Comparison of ENCODE assay signal across 13 mouse cellular contexts in genomic region chr10:60287161-60287560, GRCm38 (mm10). TPM values are rescaled to one million over a fixed set of nuclear protein-coding genes. Genes with fewer than 3 reads are reported as not detected.
DNase-seq lines count a peak whose midpoint lies in the region; ATAC-seq and TF ChIP-seq lines count a peak whose summit lies in the region.
"Had no signal": no experiment of that assay in that cellular context is flagged by ENCODE, and none has a peak within 500 bp of the region (broad histone marks: within the 10 kb centered on the region; RNA-seq: fewer than 3 reads in every experiment).

No protein-coding gene starts in this region.

- no peaks in the 10 kb centered on the region for H3K27me3 ChIP-seq in forebrain, embryonic 15.5 days
- no peaks in the 10 kb centered on the region for H3K27me3 ChIP-seq in forebrain, embryonic 13.5 days
- no peaks in the 10 kb centered on the region for H3K27me3 ChIP-seq in kidney, embryonic 14.5 days (ENCODE audit: control insufficient read depth, insufficient read depth, low read length)
- H3K27me3 ChIP-seq in thymus, adult 2 months (ENCODE audit: control insufficient read depth, insufficient read depth, low read length): no peaks in the 10 kb centered on the region
- H3K27me3 ChIP-seq in intestine, embryonic 16.5 days (replicated peaks; ENCODE audit: control insufficient read depth, insufficient read depth, low read length): no peaks in the 10 kb centered on the region
- H3K27me3 ChIP-seq: embryonic facial prominence, embryonic 15.5 days had no signal

- no peak overlapping the region for H3K4me3 ChIP-seq in forebrain, embryonic 15.5 days
- no peak overlapping the region for H3K4me3 ChIP-seq in forebrain, embryonic 13.5 days
- H3K4me3 ChIP-seq in kidney, embryonic 14.5 days (ENCODE audit: low read length): no peak overlapping the region
- no peak overlapping the region for H3K4me3 ChIP-seq in thymus, adult 2 months (ENCODE audit: control insufficient read depth, insufficient read depth, low read length)
- no peak overlapping the region for H3K4me3 ChIP-seq in intestine, embryonic 16.5 days (ENCODE audit: low read length)
- H3K4me3 ChIP-seq: embryonic facial prominence, embryonic 15.5 days had no signal

- H3K9me3 ChIP-seq in forebrain, embryonic 15.5 days: no peaks in the 10 kb centered on the region
- H3K9me3 ChIP-seq in forebrain, embryonic 13.5 days (replicated peaks): no peaks in the 10 kb centered on the region
- no peaks in the 10 kb centered on the region for H3K9me3 ChIP-seq in kidney, embryonic 14.5 days (ENCODE audit: control insufficient read depth, low read length)
- H3K9me3 ChIP-seq in intestine, embryonic 16.5 days (ENCODE audit: control insufficient read depth, low read length): no peaks in the 10 kb centered on the region
- H3K9me3 ChIP-seq: embryonic facial prominence, embryonic 15.5 days had no signal

- no peak for TF ChIP-seq POLR2A in thymus, adult 2 months (IDR thresholded peaks at IDR 0.05; ENCODE audit: control insufficient read depth, extremely low read depth, insufficient read depth, low read length, poor library complexity)

- H3K9ac ChIP-seq in forebrain, embryonic 15.5 days (replicated peaks): no peak overlapping the region
- H3K9ac ChIP-seq in forebrain, embryonic 13.5 days: no peak overlapping the region
- no peak overlapping the region for H3K9ac ChIP-seq in kidney, embryonic 14.5 days (ENCODE audit: low read depth, low read length)
- H3K9ac ChIP-seq in intestine, embryonic 16.5 days (ENCODE audit: low read depth, low read length): no peak overlapping the region
- H3K9ac ChIP-seq: embryonic facial prominence, embryonic 15.5 days had no signal

- H3K27ac ChIP-seq in forebrain, embryonic 15.5 days (replicated peaks): 0 out of 2 replicates have a peak overlapping the region, but pooled peaks have one; percentile 81
- no peak overlapping the region for H3K27ac ChIP-seq in forebrain, embryonic 13.5 days
- no peak overlapping the region for H3K27ac ChIP-seq in kidney, embryonic 14.5 days (ENCODE audit: low read depth, low read length)
- H3K27ac ChIP-seq in thymus, adult 2 months (ENCODE audit: control insufficient read depth, insufficient read depth, low read length): peak overlapping the region; percentile 42; the same call in 1 of the 2 replicates
- H3K27ac ChIP-seq in intestine, embryonic 16.5 days (ENCODE audit: low read length): no peak overlapping the region
- H3K27ac ChIP-seq: embryonic facial prominence, embryonic 15.5 days had no signal

- H3K4me2 ChIP-seq in forebrain, embryonic 15.5 days (replicated peaks): no peak overlapping the region
- H3K4me2 ChIP-seq in forebrain, embryonic 13.5 days: no peak overlapping the region
- H3K4me2 ChIP-seq in kidney, embryonic 14.5 days (replicated peaks; ENCODE audit: low read depth, low read length): no peak overlapping the region
- no peak overlapping the region for H3K4me2 ChIP-seq in intestine, embryonic 16.5 days (ENCODE audit: low read depth, low read length)
- H3K4me2 ChIP-seq: embryonic facial prominence, embryonic 15.5 days had no signal

- WGBS in forebrain, embryonic 15.5 days: 85% methylated on average over 4 of the region's 4 CpGs
- 83% methylated on average over 4 of the region's 4 CpGs for WGBS in forebrain, embryonic 13.5 days
- WGBS in kidney, embryonic 14.5 days: 72% methylated on average over 4 of the region's 4 CpGs
- WGBS in thymus, adult 2 months: 90% methylated on average over 4 of the region's 4 CpGs
- WGBS in intestine, embryonic 16.5 days: 90% methylated on average over 4 of the region's 4 CpGs

- no peak for TF ChIP-seq CTCF in thymus, adult 2 months (IDR thresholded peaks at IDR 0.05; ENCODE audit: borderline replicate concordance, control insufficient read depth, extremely low read depth, insufficient read depth, low read length, poor library complexity)

- peak; percentile 58 to 64 for DNase-seq in kidney, postnatal 36 days
- no peak for DNase-seq in thymus, adult 2 months
- no peak for DNase-seq in thymus, postnatal 36 days
- DNase-seq: cerebellum, adult 2 months; gastrocnemius, postnatal 36 days; lung, adult 2 months; thymus, postnatal 14 days had no signal

- ATAC-seq in forebrain, embryonic 15.5 days (replicated peaks): no peak
- ATAC-seq in forebrain, embryonic 13.5 days: no peak
- ATAC-seq in kidney, embryonic 14.5 days (ENCODE audit: low FRiP score, low TSS enrichment): no peak
- no peak for ATAC-seq in intestine, embryonic 16.5 days
- no peak for ATAC-seq in inflammation-experienced regulatory T-cells, adult 6 months

- no peaks in the 10 kb centered on the region for H3K36me3 ChIP-seq in forebrain, embryonic 15.5 days
- H3K36me3 ChIP-seq in forebrain, embryonic 13.5 days (ENCODE audit: poor library complexity, severe bottlenecking): peaks cover 3% of the 10 kb centered on the region; the same call in 1 of the 2 replicates
- peaks cover 3% of the 10 kb centered on the region; the same call in 1 of the 2 replicates for H3K36me3 ChIP-seq in kidney, embryonic 14.5 days (ENCODE audit: control insufficient read depth, insufficient read depth, low read length)
- H3K36me3 ChIP-seq in thymus, adult 2 months (ENCODE audit: control insufficient read depth, insufficient read depth, low read length): peaks cover 7% of the 10 kb centered on the region
- no peaks in the 10 kb centered on the region for H3K36me3 ChIP-seq in intestine, embryonic 16.5 days (ENCODE audit: control insufficient read depth, insufficient read depth, low read length)

- peaks cover 70% of the 10 kb centered on the region for H3K4me1 ChIP-seq in forebrain, embryonic 15.5 days
- H3K4me1 ChIP-seq in forebrain, embryonic 13.5 days: peaks cover 57% of the 10 kb centered on the region
- H3K4me1 ChIP-seq in kidney, embryonic 14.5 days (ENCODE audit: control insufficient read depth, insufficient read depth, low read length): peaks cover 34% of the 10 kb centered on the region
- H3K4me1 ChIP-seq in thymus, adult 2 months (replicated peaks; ENCODE audit: control insufficient read depth, insufficient read depth, low read length): peaks cover 82% of the 10 kb centered on the region
- H3K4me1 ChIP-seq in intestine, embryonic 16.5 days (ENCODE audit: control insufficient read depth, insufficient read depth, low read length): peaks cover 65% of the 10 kb centered on the region

RNA-seq across cellular contexts. Expression of gene Psap, which starts 9.7 kb away (rescaled TPM):
- 141 and 169 TPM in 2 replicates for polyA plus RNA-seq in forebrain, embryonic 15.5 days (2015; fragmentation: Nextera tagmentation; extraction: Ambion mirVana)
- 92.2 and 131 TPM in 2 replicates for polyA plus RNA-seq in forebrain, embryonic 13.5 days (2015; fragmentation: Nextera tagmentation; extraction: Ambion mirVana)
- polyA plus RNA-seq in kidney, embryonic 14.5 days (2014; fragmentation: Nextera tagmentation; extraction: Ambion mirVana): 69.5 and 122 TPM in 2 replicates
- 1,527 and 1,921 TPM in 2 replicates for polyA plus RNA-seq in thymus, adult 2 months (2012; rRNA removed)
- 178 and 187 TPM in 2 replicates for polyA plus RNA-seq in intestine, embryonic 16.5 days (2015; fragmentation: Nextera tagmentation; extraction: Ambion mirVana)
- 100 to 1,000 TPM in 2 of 3 experiments, 10 to 100 TPM in 1; 79.4 to 218 (median 211) TPM for polyA plus RNA-seq in inflammation-experienced regulatory T-cells, adult 6 months (2017; shearing (Covaris generic))

RNA-seq across cellular contexts. Expression of gene Vsir, which starts 59.5 kb away (rescaled TPM):
- 1.4 and 2.4 TPM in 2 replicates for polyA plus RNA-seq in forebrain, embryonic 15.5 days (2015; fragmentation: Nextera tagmentation; extraction: Ambion mirVana)
- polyA plus RNA-seq in forebrain, embryonic 13.5 days (2015; fragmentation: Nextera tagmentation; extraction: Ambion mirVana): 1.2 and 1.3 TPM in 2 replicates
- polyA plus RNA-seq in kidney, embryonic 14.5 days (2014; fragmentation: Nextera tagmentation; extraction: Ambion mirVana): 2.2 and 4.6 TPM in 2 replicates
- polyA plus RNA-seq in thymus, adult 2 months (2012; rRNA removed): 162 and 166 TPM in 2 replicates
- polyA plus RNA-seq in intestine, embryonic 16.5 days (2015; fragmentation: Nextera tagmentation; extraction: Ambion mirVana): 10.3 and 11.2 TPM in 2 replicates
- polyA plus RNA-seq in inflammation-experienced regulatory T-cells, adult 6 months (2017; shearing (Covaris generic)): 100 to 1,000 TPM; 181 to 200 (median 196) TPM

Comparison
In these comparisons a context has a peak if more than half of its experiments do, and no peak if none do; other contexts are left out.
1. H3K27ac ChIP-seq: peak in forebrain, embryonic 15.5 days (single experiment) and thymus, adult 2 months (single experiment); none in forebrain, embryonic 13.5 days (single experiment), kidney, embryonic 14.5 days (single experiment) and intestine, embryonic 16.5 days (single experiment).
2. DNase-seq: peak in kidney, postnatal 36 days (2 of 2); none in thymus, adult 2 months (single experiment) and thymus, postnatal 36 days (0 of 2).
3. RNA of gene Vsir, which starts 59.5 kb away (polyA plus RNA-seq): 181 to 200 TPM in inflammation-experienced regulatory T-cells, adult 6 months and 162 to 166 TPM in thymus, adult 2 months; 10.3 to 11.2 TPM in intestine, embryonic 16.5 days, 2.2 to 4.6 TPM in kidney, embryonic 14.5 days, 1.4 to 2.4 TPM in forebrain, embryonic 15.5 days and 1.2 to 1.3 TPM in forebrain, embryonic 13.5 days; every median in the first group is over 10 times any median in the second.